Mouse (Mus musculus) bone marrow, adult 2 months (tissue): ENCODE data around the gene Klf5.

Experiments
- CTCF ChIP-seq: fragments of 200-500 bp; IDR thresholded peaks from 2 replicates; pipeline ENCODE4 v1.5.1; 2011; ENCODE audit warnings: low read length, control low read depth; ENCODE audit not compliant: control insufficient read depth, insufficient read depth
- POLR2A ChIP-seq: fragments of 200-500 bp; IDR thresholded peaks from 2 replicates; pipeline ENCODE4 v1.6.1; 2011; ENCODE audit warnings: low read depth, mild to moderate bottlenecking, control low read depth, low read length, borderline replicate concordance; ENCODE audit not compliant: control insufficient read depth

DNA sequence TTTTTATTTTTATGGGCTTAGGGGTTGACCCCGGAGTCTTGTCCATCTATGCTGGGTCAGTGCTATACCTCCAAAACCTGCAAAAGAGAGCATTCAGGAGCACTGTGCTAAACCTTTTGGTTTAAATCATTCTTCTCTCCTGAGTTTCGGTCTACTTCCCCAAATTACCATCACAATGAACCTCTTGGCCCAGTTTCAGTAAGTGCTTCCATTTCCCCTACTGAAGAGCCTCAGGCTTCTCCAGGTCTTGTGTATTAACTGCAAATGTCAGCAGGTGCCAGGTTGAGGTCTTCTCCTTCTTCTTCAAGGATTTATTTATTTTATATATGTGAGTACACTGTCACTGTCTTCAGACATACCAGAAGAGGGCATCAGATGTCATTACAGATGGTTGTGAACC is 55.6 kb downstream of the Klf5 start:
- no peak for TF ChIP-seq CTCF
- TF ChIP-seq POLR2A: no peak
